Mouse (Mus musculus): ENCODE results near the gene Prkar2a.

Gene Prkar2a

DNA sequence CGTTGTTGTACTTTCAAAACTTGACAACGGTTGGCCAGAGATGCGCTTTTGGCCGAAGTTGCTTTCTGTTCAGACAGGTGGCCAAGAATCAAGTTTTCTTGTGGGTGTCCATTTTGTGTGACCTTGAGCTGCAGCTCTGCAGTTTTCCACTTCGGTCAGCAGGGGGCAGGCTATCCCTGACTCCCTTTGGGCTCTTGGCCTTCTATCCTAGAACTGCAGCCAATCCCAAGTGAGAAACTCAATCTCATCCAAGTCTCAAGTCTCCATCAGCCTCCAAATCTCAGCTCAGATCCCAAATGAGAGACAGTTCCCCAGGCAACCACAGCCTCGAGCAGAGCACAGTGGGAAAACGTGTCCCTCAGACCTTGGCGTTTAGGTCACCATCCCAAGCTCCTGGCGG, 64.2 kb downstream of the Prkar2a start:
- peak; percentile 59 for DNase-seq

DNA sequence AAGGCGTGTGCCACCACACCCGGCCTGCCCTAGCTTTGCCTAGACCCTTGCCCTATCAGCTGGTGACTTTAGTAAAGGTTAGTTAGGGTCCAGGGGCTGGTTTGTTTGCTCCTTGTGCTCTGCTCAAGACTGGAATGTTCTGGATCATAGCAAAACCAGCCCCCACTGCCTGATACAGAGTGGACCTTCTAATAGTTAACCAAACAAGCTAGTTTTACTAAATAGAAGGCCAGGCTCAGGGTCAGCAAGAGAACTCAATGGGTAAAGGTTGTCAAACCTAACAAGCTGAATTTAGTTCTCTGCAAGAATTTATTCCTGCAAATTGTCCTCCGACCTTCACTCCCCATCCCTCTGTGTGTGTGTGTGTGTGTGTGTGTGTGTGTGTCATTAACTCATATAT, 64.9 kb downstream of the Prkar2a start:
- peak; percentile 75 for DNase-seq

DNA sequence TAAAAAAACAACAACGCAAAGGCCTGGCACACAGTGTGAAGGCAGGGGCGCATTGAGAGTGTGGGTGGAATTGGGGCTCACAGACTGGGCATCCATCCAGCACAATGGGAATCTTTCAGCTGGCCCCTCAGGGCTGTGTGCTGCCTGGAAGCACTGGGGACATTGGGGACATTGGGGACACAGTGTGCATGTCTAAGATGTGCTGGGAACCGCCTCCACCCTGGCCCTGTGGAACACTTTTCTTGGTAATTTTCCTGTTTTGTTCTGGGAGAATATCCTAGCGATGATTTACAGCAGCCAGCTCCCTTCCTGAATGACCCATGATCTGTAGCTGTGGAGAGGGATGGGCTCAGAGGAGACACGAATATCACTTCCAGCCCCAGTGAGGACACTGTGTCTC, 65.3 kb downstream of the Prkar2a start:
- DNase-seq = peak; percentile 47

DNA sequence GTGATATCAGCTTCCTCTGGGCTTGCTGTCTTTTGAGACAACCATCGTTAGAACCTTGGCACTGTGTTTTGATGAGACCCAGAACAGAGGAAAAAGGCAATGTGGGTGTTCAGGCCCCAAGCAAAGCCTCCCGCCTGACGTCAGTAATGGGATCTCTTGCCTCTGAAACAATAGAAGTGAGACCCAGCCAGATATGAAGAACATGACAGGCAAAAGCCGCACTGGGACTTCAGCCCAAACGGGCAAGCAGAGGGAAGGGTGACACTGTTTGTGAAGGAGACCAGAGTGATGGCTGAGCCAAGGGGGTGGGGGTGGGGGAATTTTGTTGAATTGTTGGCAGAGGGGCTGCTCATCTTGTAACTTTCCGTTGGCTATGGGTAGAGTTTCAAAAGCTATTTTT, 68.3 kb downstream of the Prkar2a start:
- DNase-seq = no peak

DNA sequence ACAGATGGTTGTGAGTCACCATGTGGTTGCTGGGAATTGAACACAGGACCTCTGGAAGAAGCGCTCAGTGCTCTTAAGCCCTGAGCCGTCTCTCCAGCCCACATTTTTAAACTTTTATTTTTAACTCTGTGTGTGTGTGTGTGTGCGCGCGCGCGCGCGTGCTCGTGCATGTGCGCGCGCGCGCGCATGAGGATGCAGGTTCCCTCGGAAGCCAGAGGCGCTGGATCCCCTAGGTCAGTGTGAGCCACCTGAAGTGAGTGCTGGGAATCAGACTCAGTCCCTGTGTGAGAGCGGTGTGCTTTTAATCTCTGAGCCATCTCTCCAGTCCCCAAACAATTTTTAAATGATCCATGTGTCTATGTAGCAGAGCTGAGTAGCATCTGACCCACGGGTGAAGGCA, 70.0 kb downstream of the Prkar2a start:
- no peak for DNase-seq

DNA sequence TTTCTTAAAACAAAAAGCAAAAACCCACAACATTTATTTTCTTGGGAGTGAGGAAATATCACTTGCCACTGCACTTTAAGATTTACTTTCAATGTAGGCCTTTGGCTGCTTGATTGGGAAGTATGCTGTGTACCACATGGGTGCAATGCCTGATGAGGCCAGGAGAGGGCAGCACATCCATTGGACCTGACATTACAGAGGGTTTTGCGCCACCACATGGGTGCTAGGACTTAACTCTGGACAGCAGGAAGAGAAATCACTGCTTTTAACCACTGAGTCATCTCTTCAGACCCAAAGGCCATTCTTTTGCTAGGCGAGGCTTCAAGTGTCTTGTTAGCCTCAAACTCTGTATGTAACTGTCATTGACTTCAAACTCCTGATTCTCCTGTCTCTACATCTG, 70.7 kb downstream of the Prkar2a start:
- peak; percentile 33 for DNase-seq

DNA sequence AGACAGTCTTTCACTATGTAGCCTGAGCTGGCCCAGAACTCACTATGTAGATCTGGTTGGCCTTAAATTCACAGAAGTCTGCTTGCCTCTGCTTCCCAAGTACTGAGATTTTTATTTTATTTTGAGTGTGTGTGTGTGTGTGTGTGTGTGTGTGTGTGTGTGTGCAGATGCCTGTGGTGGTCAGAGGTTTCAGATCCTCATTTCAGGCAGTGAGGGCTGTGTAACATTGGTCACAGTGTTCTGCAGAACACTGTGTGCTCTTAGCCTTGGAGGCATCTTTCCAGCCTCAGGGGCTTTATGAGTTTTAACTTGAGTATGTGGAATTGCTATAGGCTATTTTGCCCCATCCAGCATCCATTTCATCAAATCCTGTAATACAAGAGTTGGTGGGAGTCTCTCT, 72.4 kb downstream of the Prkar2a start:
- no peak for DNase-seq

DNA sequence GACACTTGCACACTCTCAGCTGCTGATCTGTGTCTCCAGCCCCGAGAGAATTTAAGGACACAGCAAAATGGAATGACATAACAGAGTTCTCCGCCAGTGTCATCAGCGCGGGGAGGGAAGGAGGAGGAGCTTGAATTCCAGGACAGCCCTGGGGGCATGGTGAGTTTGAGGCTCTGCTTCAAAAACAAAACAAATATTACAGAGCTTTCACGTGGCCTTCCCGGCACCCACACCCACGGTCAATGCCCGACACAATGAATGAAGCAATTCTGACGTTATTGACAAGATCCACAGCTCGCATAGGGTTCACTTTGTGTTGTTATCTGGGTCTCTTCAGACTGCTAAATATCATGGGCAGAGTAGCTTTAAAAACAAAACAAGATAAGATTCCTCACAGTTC, 75.9 kb downstream of the Prkar2a start:
- no peak for DNase-seq

DNA sequence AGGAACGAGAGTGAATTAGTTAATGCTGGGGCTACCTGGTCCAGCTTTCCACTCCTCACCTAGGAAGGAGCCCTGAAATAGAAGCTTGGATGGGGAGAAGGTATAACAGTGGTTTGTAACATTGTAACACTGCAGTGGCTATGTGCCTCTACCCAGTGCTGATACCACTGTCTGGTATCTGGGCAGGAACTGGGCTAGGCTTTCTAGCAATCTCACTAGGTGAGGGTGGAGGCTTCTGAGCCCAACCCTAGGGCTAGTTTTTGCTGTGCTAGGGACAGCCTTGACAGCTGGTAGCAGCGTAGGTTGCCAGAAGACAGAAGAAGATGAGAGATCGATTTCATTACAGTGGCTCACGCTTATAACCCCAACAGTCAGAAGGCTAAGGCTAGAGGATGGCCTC, 87.5 kb downstream of the Prkar2a start:
- no peak for DNase-seq

DNA sequence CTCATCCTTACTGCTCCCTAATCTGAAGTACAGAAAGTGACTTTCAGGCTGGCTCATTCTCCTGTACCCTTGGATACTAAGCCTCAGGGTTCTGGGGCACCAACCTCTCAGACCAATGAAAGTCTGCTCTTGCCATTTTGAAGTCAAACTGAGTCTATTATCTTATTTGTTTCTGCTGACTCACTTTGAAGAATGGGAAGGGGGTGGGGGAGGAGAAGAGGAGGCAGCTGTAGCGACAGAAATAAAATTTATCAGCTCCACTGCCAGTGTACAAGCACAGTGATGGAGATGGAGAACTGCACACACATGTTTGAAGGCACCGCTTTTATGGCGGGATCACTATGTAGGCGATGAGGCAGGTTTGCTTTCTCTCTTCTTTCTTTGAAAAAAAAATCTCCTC, 88.2 kb downstream of the Prkar2a start:
- no peak for DNase-seq

DNA sequence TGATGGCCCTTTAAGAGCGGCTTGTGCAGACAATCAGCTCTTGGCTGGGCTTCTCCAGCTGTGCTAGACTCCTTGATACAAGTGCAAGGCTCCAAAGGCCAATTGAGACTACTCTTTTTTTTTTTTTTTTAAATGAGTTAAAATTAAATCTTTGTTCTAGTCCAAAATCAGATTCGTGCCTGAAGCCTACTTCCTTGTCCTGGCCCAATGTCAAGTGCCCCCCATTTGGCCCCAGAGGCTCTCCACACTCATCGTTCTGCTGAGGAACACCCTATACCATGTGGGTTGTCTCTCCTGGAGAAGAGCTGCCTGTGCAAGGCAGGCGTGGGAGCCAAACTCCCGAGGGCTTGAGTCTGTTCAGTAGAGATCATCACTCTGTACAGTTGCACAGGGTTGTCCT, 91.8 kb downstream of the Prkar2a start:
- DNase-seq = peak; percentile 57

DNA sequence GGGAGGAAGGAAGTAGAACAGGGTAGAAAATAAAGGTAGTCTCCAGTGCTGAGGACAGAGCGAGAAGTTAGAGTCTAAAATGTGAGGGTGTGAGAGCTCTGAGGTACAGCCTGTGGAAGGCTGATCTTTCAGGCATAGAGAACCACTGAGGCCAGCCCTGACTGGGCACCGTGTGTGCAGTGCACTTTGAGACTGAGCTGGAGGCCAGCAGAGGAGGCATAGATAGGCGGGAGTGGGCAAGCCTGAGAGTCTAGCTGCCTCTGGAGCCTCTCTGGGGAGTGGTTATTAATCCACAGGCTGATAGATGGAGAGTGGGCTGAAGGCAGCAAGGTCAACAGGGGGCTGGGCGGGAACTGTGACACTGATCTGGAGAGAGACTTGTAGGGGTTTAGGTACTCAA, 92.8 kb downstream of the Prkar2a start:
- no peak for DNase-seq

DNA sequence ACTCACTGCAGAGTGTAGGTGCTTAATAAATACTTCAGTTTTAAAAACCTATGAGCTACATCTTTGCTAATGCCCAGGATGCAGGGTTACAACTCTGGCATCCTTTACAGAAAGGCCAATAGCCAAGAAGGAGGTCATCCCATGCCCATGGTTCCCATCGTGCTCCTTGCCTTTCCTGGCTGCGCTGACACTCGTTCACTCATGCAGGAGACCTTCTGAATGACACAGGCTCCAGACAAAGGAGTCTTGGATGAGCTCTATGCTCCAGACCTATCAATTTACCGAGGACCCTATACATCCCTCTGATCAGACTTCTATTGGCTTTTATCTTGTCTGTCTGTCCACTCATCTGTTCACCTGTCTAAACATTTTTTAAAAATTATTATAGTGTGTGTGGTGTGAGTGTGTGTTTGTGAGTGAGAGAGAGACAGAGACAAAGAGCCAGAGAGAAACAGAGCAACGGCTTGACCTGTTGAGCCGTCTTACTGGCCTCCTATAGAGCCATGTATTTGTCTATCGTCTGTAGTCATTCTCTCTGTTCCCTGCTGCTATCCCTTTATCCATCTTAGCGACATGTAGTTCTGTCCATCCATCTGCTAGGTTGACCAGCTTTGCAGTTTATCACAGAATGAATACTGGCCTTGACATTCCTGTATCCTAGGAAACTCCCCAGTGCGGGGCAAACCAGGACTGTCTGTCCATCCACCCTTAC, 93.9 kb downstream of the Prkar2a start:
- no peak for DNase-seq

DNA sequence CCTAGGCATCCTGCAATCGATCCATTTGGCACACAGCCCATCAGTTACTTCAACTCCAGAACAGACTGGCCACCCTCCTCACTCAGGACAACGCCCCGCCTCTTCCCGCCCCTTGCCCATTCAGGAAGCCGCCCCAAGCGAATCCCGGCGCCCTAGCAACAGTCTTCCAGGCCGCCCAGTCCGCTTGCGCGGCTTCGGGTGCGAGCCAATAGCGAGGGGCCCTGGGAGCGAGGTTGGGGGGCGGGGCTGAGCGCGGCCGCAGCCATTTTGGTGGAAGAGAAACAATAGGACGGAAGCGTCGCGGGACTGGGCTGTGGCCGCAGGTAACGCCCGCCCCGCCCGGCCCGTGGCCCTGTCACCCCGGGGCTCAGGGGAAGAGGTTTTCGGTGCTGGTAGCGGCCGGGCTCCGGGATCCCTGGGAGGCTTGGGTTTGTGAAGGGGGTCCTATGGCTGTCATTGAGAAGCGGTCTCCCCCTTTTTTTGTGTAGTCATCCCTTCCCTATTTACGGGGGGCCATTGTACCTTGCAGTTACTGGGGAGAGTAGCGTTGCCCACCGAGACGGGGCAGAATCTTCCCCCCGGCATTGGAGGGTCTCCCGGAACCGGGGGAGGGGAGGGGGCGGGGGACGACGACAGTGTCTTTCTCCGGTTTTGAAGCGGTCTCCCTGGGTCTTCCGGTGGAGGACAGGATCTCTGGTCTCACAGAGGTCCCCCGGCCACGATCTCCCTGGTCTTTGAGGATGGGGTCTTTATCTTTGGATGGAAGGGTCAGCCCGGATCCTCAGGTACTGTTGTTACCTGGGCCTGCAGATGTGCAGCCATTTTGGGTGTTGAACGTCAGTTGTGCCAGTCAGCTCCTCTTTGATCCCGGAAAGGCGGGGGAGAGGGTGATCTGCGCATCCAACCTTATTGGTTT, 94.7 kb downstream of the Prkar2a start, which contains the start of gene Ip6k2:
Gene Ip6k2, plus strand, starts transcription at position 249 of the 916 bp plus-strand sequence.
- peak; percentile 97 for DNase-seq

DNA sequence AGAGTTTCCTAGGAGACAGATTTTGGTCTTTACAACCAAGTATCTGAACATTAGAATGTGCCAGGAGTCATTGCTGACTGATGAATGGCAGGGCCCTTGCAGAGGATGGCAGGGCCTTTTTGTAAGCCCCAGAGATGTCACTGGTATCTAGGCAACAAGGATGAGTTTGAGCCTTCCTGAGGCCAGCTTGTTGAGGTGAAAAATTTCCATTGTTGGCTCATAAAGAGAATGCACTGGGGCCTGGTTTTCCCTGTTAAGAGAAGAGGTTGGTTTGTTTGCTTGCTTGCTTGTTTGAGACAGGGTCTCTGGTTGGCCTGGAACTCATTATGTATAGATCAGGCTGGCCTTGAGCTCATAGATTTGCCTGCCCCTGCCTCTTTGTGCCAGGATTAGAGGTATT, 96.3 kb downstream of the Prkar2a start:
- DNase-seq = no peak

DNA sequence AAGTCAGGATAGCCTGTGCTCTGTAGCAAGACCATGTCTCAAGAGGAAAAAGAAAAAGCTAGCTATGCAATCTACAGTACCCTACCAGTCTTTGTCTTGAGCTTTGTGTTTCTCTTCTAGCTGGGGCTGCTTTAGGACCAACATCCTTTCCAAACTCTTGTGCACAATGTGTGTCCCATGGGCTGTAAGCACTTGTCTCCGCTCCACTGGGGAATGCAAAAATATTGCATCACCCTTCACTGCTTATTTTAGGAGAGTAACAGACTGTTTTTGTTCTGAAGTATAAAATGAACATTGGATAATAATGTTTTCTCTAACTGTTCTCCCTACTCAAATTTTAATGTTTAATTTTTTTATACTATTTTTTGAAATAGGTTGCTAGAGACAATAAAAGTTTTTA, 97.4 kb downstream of the Prkar2a start:
- DNase-seq = no peak

DNA sequence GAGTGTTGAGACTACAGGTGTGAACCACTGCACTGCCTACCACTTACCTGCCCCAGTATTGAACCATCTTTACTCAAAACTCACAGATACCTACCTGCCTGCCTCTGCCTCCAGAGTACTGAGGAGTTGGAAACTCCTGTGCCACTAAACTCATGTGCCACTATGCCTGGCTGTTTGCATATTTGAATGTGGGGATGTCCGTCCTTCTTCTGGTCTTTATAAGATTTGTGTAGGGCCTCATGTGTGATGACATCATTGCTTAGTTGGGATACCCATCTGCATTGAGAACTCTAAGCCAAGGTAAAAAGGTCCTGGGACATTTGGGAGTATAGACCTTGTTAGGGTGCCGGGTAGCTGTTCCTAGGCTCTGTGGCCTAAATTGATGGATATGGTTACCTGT, 98.0 kb downstream of the Prkar2a start:
- no peak for DNase-seq

DNA sequence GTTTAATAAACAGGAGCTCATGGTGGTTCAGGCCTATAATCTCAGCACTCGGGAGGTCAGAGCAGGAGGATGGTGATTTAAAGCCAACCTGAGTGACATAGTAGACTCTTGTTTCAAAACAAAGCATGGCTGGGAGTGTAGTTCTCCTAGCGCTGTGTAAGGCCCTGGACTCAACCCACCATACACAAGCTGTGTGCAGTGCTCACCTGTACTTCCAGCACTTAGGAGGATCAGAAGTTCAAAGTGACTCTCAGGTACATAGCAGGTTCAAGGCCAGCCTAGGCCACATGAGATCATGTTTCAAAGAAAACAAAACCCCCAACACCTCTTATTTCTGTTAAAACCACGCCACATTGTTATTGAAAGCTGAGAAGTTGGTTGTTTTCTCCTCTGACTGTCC, 99.6 kb downstream of the Prkar2a start:
- DNase-seq = no peak

DNA sequence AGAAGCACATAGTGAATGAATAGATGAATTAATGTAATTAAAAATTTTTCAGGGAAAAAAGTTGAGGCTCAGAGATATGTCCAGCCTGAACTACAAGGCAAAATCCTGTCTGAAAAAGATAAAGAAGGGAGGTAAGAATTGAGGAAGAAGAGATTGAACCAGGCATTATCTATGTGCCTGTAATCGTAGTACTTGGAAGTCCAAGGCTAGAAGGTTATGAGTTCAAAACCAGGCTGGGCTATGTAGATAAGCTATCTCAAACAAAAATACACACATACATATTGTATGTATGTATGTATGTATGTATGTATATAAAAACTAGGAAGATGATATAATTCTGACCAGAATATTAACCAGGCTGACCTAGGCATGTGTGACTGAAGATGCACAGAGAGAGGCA, 103.2 kb downstream of the Prkar2a start:
- DNase-seq = no peak

DNA sequence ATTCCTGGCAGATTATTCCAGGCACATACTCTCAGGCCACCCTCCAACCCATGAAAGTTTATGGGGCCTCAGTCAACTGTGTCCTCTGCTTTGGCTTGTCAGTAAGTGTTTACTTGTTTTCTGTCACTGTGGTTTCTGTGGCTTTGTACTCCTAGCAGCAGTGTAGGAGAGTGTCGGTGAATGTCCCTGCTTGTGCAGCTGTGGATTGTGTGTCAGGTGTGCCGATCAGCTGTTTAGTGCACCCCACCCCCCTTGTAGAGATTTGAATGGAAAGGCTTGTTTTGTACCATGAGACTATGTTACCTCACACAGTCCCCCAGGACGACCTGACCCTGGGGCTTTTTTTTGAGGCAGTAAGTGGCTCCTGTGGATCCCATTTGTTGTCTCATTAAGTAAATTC, 103.6 kb downstream of the Prkar2a start:
- DNase-seq = no peak

DNA sequence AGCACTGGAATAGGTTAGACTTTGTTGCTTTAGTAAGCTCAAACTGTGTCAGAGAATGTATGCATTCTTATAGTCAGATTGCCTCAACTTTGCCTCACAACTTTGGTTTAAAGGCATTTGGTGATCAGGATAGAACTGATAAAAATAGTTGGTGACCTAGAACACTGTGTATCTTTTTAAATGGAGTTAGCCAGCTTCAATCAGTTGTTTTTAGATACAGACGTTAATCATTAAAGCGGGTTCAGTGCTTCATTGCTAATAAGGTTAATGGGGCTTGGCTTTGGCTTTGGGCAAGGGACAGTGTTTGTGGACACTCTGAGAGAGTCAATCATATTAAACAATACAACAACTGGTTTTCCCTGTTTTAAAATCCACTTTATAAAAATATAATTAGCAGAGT, 106.2 kb downstream of the Prkar2a start:
- DNase-seq = no peak

DNA sequence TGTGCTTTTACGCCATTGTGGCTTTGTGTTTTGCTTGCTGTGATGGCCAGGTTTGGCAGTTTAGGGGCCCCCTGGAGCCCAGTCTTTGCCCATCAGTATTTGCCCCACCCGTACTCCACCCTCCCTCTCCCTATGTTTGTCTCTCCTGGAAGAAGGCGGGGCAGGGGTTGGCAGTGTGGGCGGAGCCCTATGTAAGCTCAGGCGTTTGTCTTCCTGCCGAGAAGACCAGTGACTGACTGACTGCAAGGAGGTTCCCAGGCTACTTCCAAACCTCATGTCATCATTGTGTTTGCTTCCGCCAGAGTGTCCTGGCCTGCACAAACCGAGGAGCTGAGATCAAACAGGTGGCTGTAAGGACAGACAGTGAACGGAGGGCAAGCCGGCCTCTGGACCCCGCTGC, 106.6 kb downstream of the Prkar2a start:
- DNase-seq = peak; percentile 83

DNA sequence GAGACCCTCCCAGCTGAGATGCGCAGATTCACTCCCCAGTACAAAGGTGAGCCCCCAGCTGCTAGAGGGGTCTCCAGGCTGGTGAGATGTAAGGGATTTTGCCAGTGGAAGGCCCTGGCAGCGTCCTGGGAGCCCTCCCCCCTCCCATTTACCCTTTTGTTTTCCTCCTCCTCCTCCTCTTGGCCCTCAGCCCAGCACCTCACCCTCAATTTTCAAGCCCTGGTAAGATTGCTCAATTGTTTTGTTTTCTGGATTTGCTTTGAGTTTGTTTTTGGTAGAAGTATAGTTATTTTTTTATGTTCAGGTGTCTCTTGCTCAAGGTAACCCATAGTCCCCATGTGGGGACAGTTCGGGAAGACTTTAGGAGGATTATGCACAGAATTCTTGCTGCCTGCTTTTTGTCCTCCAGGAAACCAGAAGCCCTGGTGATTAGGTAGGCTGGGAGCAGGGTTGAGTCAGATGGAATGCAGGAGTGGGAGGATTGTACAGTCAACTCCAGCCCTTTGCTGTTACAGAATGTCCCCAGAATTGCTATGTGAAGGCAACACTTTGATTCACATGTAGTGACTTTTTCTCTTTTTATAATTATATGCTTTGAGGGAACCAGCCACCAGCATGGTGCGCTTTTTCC, 107.4 kb downstream of the Prkar2a start:
- DNase-seq = no peak

DNA sequence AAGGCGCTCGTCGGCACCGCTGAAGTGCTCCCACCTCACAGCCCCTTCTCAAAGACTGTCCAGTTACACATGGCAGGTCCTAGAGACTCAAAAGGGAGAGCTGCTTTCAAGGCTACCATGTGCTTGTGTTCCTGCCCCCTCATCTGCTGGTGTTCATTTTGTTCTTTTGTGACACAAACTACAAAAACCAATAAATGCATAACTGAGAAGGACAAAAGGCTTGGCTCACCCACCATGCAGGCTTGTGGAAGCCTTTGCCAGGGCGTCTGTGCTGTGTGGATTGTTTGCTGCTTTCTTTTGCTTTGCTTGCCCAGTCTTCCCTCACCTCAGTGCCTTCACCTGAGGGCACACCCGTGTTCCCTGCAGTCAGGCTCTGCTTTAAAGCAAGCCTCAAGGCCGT, 108.4 kb downstream of the Prkar2a start:
- DNase-seq = no peak
